Mouse (Mus musculus) stomach, embryonic 14.5 days (tissue): ENCODE data around the gene Mrap2. TPM values are rescaled to one million over a fixed set of nuclear protein-coding genes. Genes with fewer than 3 reads are reported as not detected.

Experiments
- ATAC-seq: fragments of 200-750 bp; cut with Nextera tagmentation; 2 replicates; pipeline ENCODE4 v1.8.0; 2017; ENCODE audit warnings: low read depth, moderate TSS enrichment; ENCODE audit not compliant: insufficient number of reproducible peaks, insufficient read depth, low FRiP score
- H3K27ac ChIP-seq: fragments of 300-500 bp; sonication (generic); 2 replicates; pipeline ENCODE4 v1.5.1; 2014; ENCODE audit warnings: mild to moderate bottlenecking, low read length, moderate library complexity, mixed read lengths
- H3K27me3 ChIP-seq: fragments of 300-500 bp; sonication (generic); 2 replicates; pipeline ENCODE4 v1.6.1; 2014; ENCODE audit warnings: low read length, control low read depth, mixed read lengths; ENCODE audit not compliant: control insufficient read depth, insufficient read depth
- H3K36me3 ChIP-seq: fragments of 300-500 bp; sonication (generic); 2 replicates; pipeline ENCODE4 v1.6.1; 2014; ENCODE audit warnings: mild to moderate bottlenecking, control low read depth, low read length, moderate library complexity, mixed read lengths; ENCODE audit not compliant: control insufficient read depth, insufficient read depth
- H3K4me1 ChIP-seq: fragments of 300-500 bp; sonication (generic); 2 replicates; pipeline ENCODE4 v1.6.1; 2014; ENCODE audit warnings: low read length, control low read depth, mixed read lengths; ENCODE audit not compliant: control insufficient read depth, insufficient read depth
- H3K4me2 ChIP-seq: fragments of 300-500 bp; sonication (generic); replicated peaks from 2 replicates; pipeline ENCODE4 v1.6.1; 2014; ENCODE audit warnings: low read depth, low read length, control low read depth
- H3K4me3 ChIP-seq: fragments of 300-500 bp; sonication (generic); 2 replicates; pipeline ENCODE4 v1.5.1; 2014; ENCODE audit warnings: low read depth, low read length, control low read depth
- H3K9ac ChIP-seq: fragments of 300-500 bp; sonication (generic); replicated peaks from 2 replicates; pipeline ENCODE4 v1.6.1; 2014; ENCODE audit warnings: low read depth, mild to moderate bottlenecking, control low read depth, low read length, moderate library complexity, mixed read lengths
- H3K9me3 ChIP-seq: fragments of 300-500 bp; sonication (generic); 2 replicates; pipeline ENCODE4 v1.6.1; 2016; ENCODE audit warnings: low read depth, low read length, control low read depth; ENCODE audit not compliant: control insufficient read depth
- WGBS: fragments of 180-500 bp; shearing (Covaris S2); extraction: QIAGEN DNeasy Blood & Tissue Kit; methylation state at CpG from one replicate; pipeline ENCODE4 v1.1.7; 2014; 5-methylcytosine and 5-hydroxymethylcytosine counted together
- polyA plus RNA-seq: library from polyadenylated mRNA; unstranded; fragments of >200 nt; fragmentation: Nextera tagmentation; extraction: Ambion mirVana; gene quantifications from 2 replicates; pipeline ENCODE4 v1.2.1, GENCODE M21; 2014

Gene Mrap2
- polyA plus RNA-seq, 1 experiment from 2014 or later = not detected

- WGBS = 71% methylated on average over 4 of the region's 4 CpGs
- Histone ChIP-seq H3K4me3 (no peak overlapping the region), H3K27me3 (no peaks in the 10 kb centered on the region), H3K9me3 (no peaks in the 10 kb centered on the region), H3K9ac (no peak overlapping the region), H3K27ac (no peak overlapping the region), H3K4me1 (no peaks in the 10 kb centered on the region), H3K36me3 (no peaks in the 10 kb centered on the region), H3K4me2 (no peak overlapping the region)
- ATAC-seq = no peak
Measured at GRCm38 (mm10) chr9:87162559-87162958, 18.5 kb downstream of the Mrap2 start.

GRCm38 (mm10) chr9:87167001-87167830 is 23.1 kb downstream of the Mrap2 start:
- Histone ChIP-seq H3K4me2 (no peak overlapping the region), H3K4me1 (no peaks in the 10 kb centered on the region), H3K27ac (no peak overlapping the region), H3K9ac (no peak overlapping the region), H3K9me3 (no peaks in the 10 kb centered on the region), H3K4me3 (no peak overlapping the region), H3K27me3 (no peaks in the 10 kb centered on the region), H3K36me3 (no peaks in the 10 kb centered on the region)
- ATAC-seq = no peak
- whole genome bisulfite sequencing = 71% methylated on average over 9 of the region's 9 CpGs

GRCm38 (mm10) chr9:87168051-87168450 is 23.9 kb downstream of the Mrap2 start:
- Histone ChIP-seq H3K4me2 (no peak overlapping the region), H3K4me1 (no peaks in the 10 kb centered on the region), H3K9me3 (no peaks in the 10 kb centered on the region), H3K4me3 (no peak overlapping the region), H3K27me3 (no peaks in the 10 kb centered on the region), H3K27ac (no peak overlapping the region), H3K36me3 (no peaks in the 10 kb centered on the region), H3K9ac (no peak overlapping the region)
- no peak for ATAC-seq
- WGBS = 45% methylated on average over 3 of the region's 3 CpGs

GRCm38 (mm10) chr9:87169144-87169543 is 25.0 kb downstream of the Mrap2 start:
- no peak overlapping the region for H3K4me3 ChIP-seq
- no peaks in the 10 kb centered on the region for H3K4me1 ChIP-seq
- H3K9me3 ChIP-seq = no peaks in the 10 kb centered on the region
- no peaks in the 10 kb centered on the region for H3K36me3 ChIP-seq
- H3K4me2 ChIP-seq = no peak overlapping the region
- WGBS = 87% methylated on average over 12 of the region's 12 CpGs
- no peak overlapping the region for H3K27ac ChIP-seq
- no peaks in the 10 kb centered on the region for H3K27me3 ChIP-seq
- no peak for ATAC-seq
- H3K9ac ChIP-seq = no peak overlapping the region

GRCm38 (mm10) chr9:87170891-87171290 is 26.8 kb downstream of the Mrap2 start:
- Histone ChIP-seq H3K27me3 (no peaks in the 10 kb centered on the region), H3K4me2 (no peak overlapping the region), H3K27ac (no peak overlapping the region), H3K36me3 (no peaks in the 10 kb centered on the region), H3K9me3 (no peaks in the 10 kb centered on the region), H3K4me1 (no peaks in the 10 kb centered on the region), H3K4me3 (no peak overlapping the region), H3K9ac (no peak overlapping the region)
- no peak for ATAC-seq
- WGBS = 75% methylated on average over 3 of the region's 3 CpGs

GRCm38 (mm10) chr9:87171517-87171916 is 27.4 kb downstream of the Mrap2 start:
- Histone ChIP-seq H3K9me3 (no peaks in the 10 kb centered on the region), H3K4me3 (no peak overlapping the region), H3K36me3 (no peaks in the 10 kb centered on the region), H3K4me2 (no peak overlapping the region), H3K4me1 (no peaks in the 10 kb centered on the region), H3K9ac (no peak overlapping the region), H3K27me3 (no peaks in the 10 kb centered on the region), H3K27ac (no peak overlapping the region)
- no peak for ATAC-seq
- 73% methylated on average over 3 of the region's 3 CpGs for WGBS

- Histone ChIP-seq H3K4me3 (no peak overlapping the region), H3K27me3 (no peaks in the 10 kb centered on the region), H3K4me2 (no peak overlapping the region), H3K27ac (no peak overlapping the region), H3K4me1 (no peaks in the 10 kb centered on the region), H3K9ac (no peak overlapping the region), H3K36me3 (no peaks in the 10 kb centered on the region), H3K9me3 (no peaks in the 10 kb centered on the region)
- ATAC-seq = no peak
- WGBS = 54% methylated on average over 7 of the region's 7 CpGs
Measured at GRCm38 (mm10) chr9:87178534-87178933, 34.4 kb downstream of the Mrap2 start.

GRCm38 (mm10) chr9:87182231-87182630 is 38.1 kb downstream of the Mrap2 start:
- H3K4me3 ChIP-seq = no peak overlapping the region
- ATAC-seq = no peak
- no peaks in the 10 kb centered on the region for H3K36me3 ChIP-seq
- H3K9me3 ChIP-seq = no peaks in the 10 kb centered on the region
- H3K9ac ChIP-seq = no peak overlapping the region
- 88% methylated on average over 10 of the region's 10 CpGs for WGBS
- H3K27ac ChIP-seq = no peak overlapping the region
- no peaks in the 10 kb centered on the region for H3K4me1 ChIP-seq
- H3K27me3 ChIP-seq = no peaks in the 10 kb centered on the region
- H3K4me2 ChIP-seq = no peak overlapping the region

GRCm38 (mm10) chr9:87187336-87187735 is 43.2 kb downstream of the Mrap2 start:
- Histone ChIP-seq H3K4me2 (no peak overlapping the region), H3K36me3 (peaks cover 5% of the 10 kb centered on the region), H3K4me1 (no peaks in the 10 kb centered on the region), H3K27me3 (no peaks in the 10 kb centered on the region), H3K27ac (no peak overlapping the region), H3K9me3 (peaks cover 4% of the 10 kb centered on the region; the same call in 1 of the 2 replicates), H3K9ac (no peak overlapping the region), H3K4me3 (no peak overlapping the region)
- no peak for ATAC-seq
- 85% methylated on average over 4 of the region's 4 CpGs for WGBS
